Mouse (Mus musculus): ENCODE measurements at regions not wholly inside any gene's neighbourhood (a gene's known extent, or its start where the extent isn't known, plus 50 kb on each side); places are given as distances from the start of the nearest gene placed in this dataset.

GRCm38 (mm10) chr11:104038271-104038800 is 71.8 kb downstream of the Arf2 start:
- H3K27me3 ChIP-seq (ENCODE audit: control insufficient read depth, insufficient read depth, low read length, poor library complexity, severe bottlenecking), result no peaks in the 10 kb centered on the region
- H3K36me3 ChIP-seq (ENCODE audit: control insufficient read depth, insufficient read depth, low read length, poor library complexity, severe bottlenecking), result no peaks in the 10 kb centered on the region
- DNase-seq (ENCODE audit: low read depth, low spot score), result no peak

- H3K36me3 ChIP-seq (ENCODE audit: control insufficient read depth, insufficient read depth, low read length, poor library complexity, severe bottlenecking), result no peaks in the 10 kb centered on the region
- H3K27me3 ChIP-seq (ENCODE audit: control insufficient read depth, insufficient read depth, low read length, poor library complexity, severe bottlenecking), result no peaks in the 10 kb centered on the region
- DNase-seq (ENCODE audit: low read depth, low spot score), result no peak
Measured at GRCm38 (mm10) chr11:104045216-104045615, 78.7 kb downstream of the Arf2 start.

- Histone ChIP-seq H3K36me3 (ENCODE audit: control insufficient read depth, insufficient read depth, low read length, poor library complexity, severe bottlenecking) (no peaks in the 10 kb centered on the region), H3K27me3 (ENCODE audit: control insufficient read depth, insufficient read depth, low read length, poor library complexity, severe bottlenecking) (no peaks in the 10 kb centered on the region)
- DNase-seq (ENCODE audit: low read depth, low spot score), result no peak
Measured at GRCm38 (mm10) chr11:104051986-104052385, 80.7 kb upstream of the Crhr1 start.

GRCm38 (mm10) chr11:104053242-104053641 is 79.4 kb upstream of the Crhr1 start:
- Histone ChIP-seq H3K27me3 (ENCODE audit: control insufficient read depth, insufficient read depth, low read length, poor library complexity, severe bottlenecking) (no peaks in the 10 kb centered on the region), H3K36me3 (ENCODE audit: control insufficient read depth, insufficient read depth, low read length, poor library complexity, severe bottlenecking) (no peaks in the 10 kb centered on the region)
- peak; percentile 51 for DNase-seq (ENCODE audit: low read depth, low spot score)

- DNase-seq (ENCODE audit: low read depth, low spot score), result no peak
- Histone ChIP-seq H3K27me3 (ENCODE audit: control insufficient read depth, insufficient read depth, low read length, poor library complexity, severe bottlenecking) (no peaks in the 10 kb centered on the region), H3K36me3 (ENCODE audit: control insufficient read depth, insufficient read depth, low read length, poor library complexity, severe bottlenecking) (no peaks in the 10 kb centered on the region)
Measured at GRCm38 (mm10) chr11:104055941-104056340, 76.7 kb upstream of the Crhr1 start.

- no peaks in the 10 kb centered on the region for H3K36me3 ChIP-seq (ENCODE audit: control insufficient read depth, insufficient read depth, low read length, poor library complexity, severe bottlenecking)
Measured at GRCm38 (mm10) chr11:104057046-104057445, 75.6 kb upstream of the Crhr1 start.

GRCm38 (mm10) chr11:104058600-104058999 is 74.1 kb upstream of the Crhr1 start:
- no peaks in the 10 kb centered on the region for H3K27me3 ChIP-seq (ENCODE audit: control insufficient read depth, insufficient read depth, low read length, poor library complexity, severe bottlenecking)
- no peak for DNase-seq (ENCODE audit: low read depth, low spot score)
- no peaks in the 10 kb centered on the region for H3K36me3 ChIP-seq (ENCODE audit: control insufficient read depth, insufficient read depth, low read length, poor library complexity, severe bottlenecking)

More at GRCm38 (mm10) chr11:104057046-104057445, 75.6 kb upstream of the Crhr1 start:
- H3K27me3 ChIP-seq (ENCODE audit: control insufficient read depth, insufficient read depth, low read length, poor library complexity, severe bottlenecking), result no peaks in the 10 kb centered on the region
- DNase-seq (ENCODE audit: low read depth, low spot score), result no peak

GRCm38 (mm10) chr11:104059085-104059484 is 73.6 kb upstream of the Crhr1 start:
- H3K27me3 ChIP-seq (ENCODE audit: control insufficient read depth, insufficient read depth, low read length, poor library complexity, severe bottlenecking), result no peaks in the 10 kb centered on the region
- H3K36me3 ChIP-seq (ENCODE audit: control insufficient read depth, insufficient read depth, low read length, poor library complexity, severe bottlenecking), result no peaks in the 10 kb centered on the region
- DNase-seq (ENCODE audit: low read depth, low spot score), result no peak

GRCm38 (mm10) chr11:104061361-104061760 is 71.3 kb upstream of the Crhr1 start:
- Histone ChIP-seq H3K27me3 (ENCODE audit: control insufficient read depth, insufficient read depth, low read length, poor library complexity, severe bottlenecking) (no peaks in the 10 kb centered on the region), H3K36me3 (ENCODE audit: control insufficient read depth, insufficient read depth, low read length, poor library complexity, severe bottlenecking) (no peaks in the 10 kb centered on the region)
- DNase-seq (ENCODE audit: low read depth, low spot score), result peak; percentile 44

- no peaks in the 10 kb centered on the region for H3K27me3 ChIP-seq (ENCODE audit: control insufficient read depth, insufficient read depth, low read length, poor library complexity, severe bottlenecking)
- H3K36me3 ChIP-seq (ENCODE audit: control insufficient read depth, insufficient read depth, low read length, poor library complexity, severe bottlenecking), result no peaks in the 10 kb centered on the region
- no peak for DNase-seq (ENCODE audit: low read depth, low spot score)
Measured at GRCm38 (mm10) chr11:104065181-104065580, 67.5 kb upstream of the Crhr1 start.

GRCm38 (mm10) chr11:104072591-104073183 is 60.0 kb upstream of the Crhr1 start:
- Histone ChIP-seq H3K27me3 (ENCODE audit: control insufficient read depth, insufficient read depth, low read length, poor library complexity, severe bottlenecking) (no peaks in the 10 kb centered on the region), H3K36me3 (ENCODE audit: control insufficient read depth, insufficient read depth, low read length, poor library complexity, severe bottlenecking) (no peaks in the 10 kb centered on the region)
- DNase-seq (ENCODE audit: low read depth, low spot score), result peak; percentile 25

GRCm38 (mm10) chr11:104074763-104075162 is 57.9 kb upstream of the Crhr1 start:
- Histone ChIP-seq H3K27me3 (ENCODE audit: control insufficient read depth, insufficient read depth, low read length, poor library complexity, severe bottlenecking) (no peaks in the 10 kb centered on the region), H3K36me3 (ENCODE audit: control insufficient read depth, insufficient read depth, low read length, poor library complexity, severe bottlenecking) (no peaks in the 10 kb centered on the region)
- DNase-seq (ENCODE audit: low read depth, low spot score), result no peak

- Histone ChIP-seq H3K36me3 (ENCODE audit: control insufficient read depth, insufficient read depth, low read length, poor library complexity, severe bottlenecking) (no peaks in the 10 kb centered on the region), H3K27me3 (ENCODE audit: control insufficient read depth, insufficient read depth, low read length, poor library complexity, severe bottlenecking) (no peaks in the 10 kb centered on the region)
- no peak for DNase-seq (ENCODE audit: low read depth, low spot score)
Measured at GRCm38 (mm10) chr11:104075394-104075793, 57.3 kb upstream of the Crhr1 start.

GRCm38 (mm10) chr11:104082083-104082482 is 50.6 kb upstream of the Crhr1 start:
- H3K36me3 ChIP-seq (ENCODE audit: control insufficient read depth, insufficient read depth, low read length, poor library complexity, severe bottlenecking), result no peaks in the 10 kb centered on the region
- no peak for DNase-seq (ENCODE audit: low read depth, low spot score)
- no peaks in the 10 kb centered on the region for H3K27me3 ChIP-seq (ENCODE audit: control insufficient read depth, insufficient read depth, low read length, poor library complexity, severe bottlenecking)
